Mouse (Mus musculus) heart, embryonic 16.5 days (tissue): Measurements from ENCODE around the gene Anks6. TPM values are rescaled to one million over a fixed set of nuclear protein-coding genes. Genes with fewer than 3 reads are reported as not detected.

Source experiments
- ATAC-seq: fragments of 200-750 bp; cut with Nextera tagmentation; replicated peaks from 2 replicates; pipeline ENCODE4 v1.8.0; 2017; ENCODE audit warnings: moderate number of reproducible peaks; ENCODE audit not compliant: insufficient read depth, low FRiP score; ENCODE audit errors: extremely low read depth
- H3K27ac ChIP-seq: fragments of 300-500 bp; sonication (generic); 2 replicates; pipeline ENCODE4 v1.5.1; 2014; ENCODE audit warnings: mild to moderate bottlenecking, low read length, control low read depth, moderate library complexity
- H3K27me3 ChIP-seq: fragments of 300-500 bp; sonication (generic); 2 replicates; pipeline ENCODE4 v1.6.1; 2014; ENCODE audit warnings: low read length, mixed read lengths; ENCODE audit not compliant: control insufficient read depth, insufficient read depth
- H3K36me3 ChIP-seq: fragments of 300-500 bp; sonication (generic); 2 replicates; pipeline ENCODE4 v1.6.1; 2014; ENCODE audit not compliant: control insufficient read depth, insufficient read depth
- H3K4me1 ChIP-seq: fragments of 300-500 bp; sonication (generic); 2 replicates; pipeline ENCODE4 v1.6.1; 2014; ENCODE audit warnings: low read length, mixed read lengths; ENCODE audit not compliant: control insufficient read depth, insufficient read depth
- H3K4me2 ChIP-seq: fragments of 300-500 bp; sonication (generic); 2 replicates; pipeline ENCODE4 v1.6.1; 2014; ENCODE audit warnings: low read depth, mild to moderate bottlenecking, control low read depth, low read length
- H3K4me3 ChIP-seq: fragments of 300-500 bp; sonication (generic); 2 replicates; pipeline ENCODE4 v1.5.1; 2014; ENCODE audit warnings: mild to moderate bottlenecking, control low read depth, low read length
- H3K9ac ChIP-seq: fragments of 300-500 bp; sonication (generic); 2 replicates; pipeline ENCODE4 v1.6.1; 2014; ENCODE audit warnings: low read length, control low read depth
- H3K9me3 ChIP-seq: fragments of 300-500 bp; sonication (generic); replicated peaks from 2 replicates; pipeline ENCODE4 v1.6.1; 2016; ENCODE audit warnings: low read length; ENCODE audit not compliant: control insufficient read depth
- WGBS: fragments of 180-500 bp; shearing (Covaris S2); extraction: QIAGEN DNeasy Blood & Tissue Kit; methylation state at CpG from one replicate; pipeline ENCODE4 v1.1.7; 2014; 5-methylcytosine and 5-hydroxymethylcytosine counted together
- polyA plus RNA-seq: library from polyadenylated mRNA; unstranded; fragments of >200 nt; fragmentation: Nextera tagmentation; extraction: Ambion mirVana; gene quantifications from 2 replicates; pipeline ENCODE4 v1.2.1, GENCODE M21; 2015

Anks6 gene
- polyA plus RNA-seq: 1.6 TPM in 2 replicates

GRCm38 (mm10) chr4:47056791-47057509 lies at the start of gene Anks6:
Gene Anks6 (minus strand): TSS chr4:47057427.
- Histone ChIP-seq H3K9me3 (no peaks in the 10 kb centered on the region), H3K4me2 (peak within 1 kb of the TSS; percentile 90), H3K4me3 (peak within 1 kb of the TSS; percentile 71), H3K4me1 (peaks cover 4% of the 10 kb centered on the region; the same call in 1 of the 2 replicates), H3K36me3 (no peaks in the 10 kb centered on the region), H3K27ac (peak within 1 kb of the TSS; percentile 54; the same call in 1 of the 2 replicates), H3K27me3 (no peaks in the 10 kb centered on the region), H3K9ac (peak within 1 kb of the TSS; percentile 83)
- WGBS: under 1% methylated on average over 85 of the region's 86 CpGs
- ATAC-seq: peak; percentile 90

- Histone ChIP-seq H3K4me1 (no peaks in the 10 kb centered on the region), H3K27me3 (no peaks in the 10 kb centered on the region), H3K36me3 (no peaks in the 10 kb centered on the region), H3K4me3 (no peak overlapping the region), H3K9me3 (no peaks in the 10 kb centered on the region), H3K4me2 (no peak overlapping the region), H3K9ac (no peak overlapping the region), H3K27ac (no peak overlapping the region)
- 90% methylated on average over 10 of the region's 10 CpGs for WGBS
- ATAC-seq: no peak
Observed at GRCm38 (mm10) chr4:47103561-47103960, 46.3 kb upstream of the Anks6 start.

GRCm38 (mm10) chr4:47093647-47094046 lies 36.4 kb upstream of the Anks6 start:
- no peak for ATAC-seq
- Histone ChIP-seq H3K9me3 (no peaks in the 10 kb centered on the region), H3K9ac (no peak overlapping the region), H3K4me1 (no peaks in the 10 kb centered on the region; the same call in 1 of the 2 replicates), H3K27ac (no peak overlapping the region), H3K4me2 (no peak overlapping the region), H3K4me3 (no peak overlapping the region), H3K27me3 (peaks cover 23% of the 10 kb centered on the region), H3K36me3 (no peaks in the 10 kb centered on the region)
- WGBS: 68% methylated on average over 6 of the region's 6 CpGs

- Histone ChIP-seq H3K4me2 (no peak overlapping the region), H3K27ac (no peak overlapping the region), H3K9ac (no peak overlapping the region), H3K27me3 (peaks cover 23% of the 10 kb centered on the region), H3K4me1 (no peaks in the 10 kb centered on the region; the same call in 1 of the 2 replicates), H3K36me3 (no peaks in the 10 kb centered on the region), H3K4me3 (no peak overlapping the region), H3K9me3 (no peaks in the 10 kb centered on the region)
- 63% methylated on average over 9 of the region's 9 CpGs for WGBS
- ATAC-seq: no peak
Observed at GRCm38 (mm10) chr4:47093161-47093560, 35.9 kb upstream of the Anks6 start.

- Histone ChIP-seq H3K4me3 (peak overlapping the region; percentile 60), H3K4me1 (no peaks in the 10 kb centered on the region; the same call in 1 of the 2 replicates), H3K27me3 (peaks cover 23% of the 10 kb centered on the region), H3K9ac (peak overlapping the region; percentile 65), H3K27ac (no peak overlapping the region), H3K36me3 (no peaks in the 10 kb centered on the region), H3K9me3 (no peaks in the 10 kb centered on the region), H3K4me2 (peak overlapping the region; percentile 93)
- ATAC-seq: no peak
- WGBS: 5% methylated on average over 21 of the region's 21 CpGs
Observed at GRCm38 (mm10) chr4:47092387-47093021, 35.3 kb upstream of the Anks6 start.

- no peak within 1 kb of the TSS for H3K27ac ChIP-seq
- H3K27me3 ChIP-seq: peaks cover 23% of the 10 kb centered on the region
- H3K9me3 ChIP-seq: no peaks in the 10 kb centered on the region
- H3K4me1 ChIP-seq: no peaks in the 10 kb centered on the region; the same call in 1 of the 2 replicates
- peak; percentile 65 for ATAC-seq
- peak within 1 kb of the TSS; percentile 60 for H3K4me3 ChIP-seq
- peak within 1 kb of the TSS; percentile 65 for H3K9ac ChIP-seq
- H3K36me3 ChIP-seq: no peaks in the 10 kb centered on the region
- 2% methylated on average over 67 of the region's 74 CpGs for WGBS
- H3K4me2 ChIP-seq: peak within 1 kb of the TSS; percentile 93
Observed at GRCm38 (mm10) chr4:47091493-47092386, 34.5 kb upstream of the Anks6 start, which contains the start of gene Galnt12. Gene Galnt12 (plus strand): TSS chr4:47091909.

- H3K4me3 ChIP-seq: no peak overlapping the region
- H3K9ac ChIP-seq: no peak overlapping the region
- H3K27me3 ChIP-seq: peaks cover 21% of the 10 kb centered on the region
- no peaks in the 10 kb centered on the region for H3K36me3 ChIP-seq
- ATAC-seq: no peak
- H3K9me3 ChIP-seq: no peaks in the 10 kb centered on the region
- H3K4me2 ChIP-seq: no peak overlapping the region
- no peaks in the 10 kb centered on the region; the same call in 1 of the 2 replicates for H3K4me1 ChIP-seq
- no peak overlapping the region for H3K27ac ChIP-seq
- WGBS: 80% methylated on average over 7 of the region's 7 CpGs
Observed at GRCm38 (mm10) chr4:47088671-47089070, 31.4 kb upstream of the Anks6 start.

GRCm38 (mm10) chr4:47083824-47084223 lies 26.6 kb upstream of the Anks6 start:
- no peak overlapping the region for H3K9ac ChIP-seq
- no peak overlapping the region for H3K27ac ChIP-seq
- 85% methylated on average over 7 of the region's 7 CpGs for WGBS
- no peaks in the 10 kb centered on the region for H3K36me3 ChIP-seq
- no peaks in the 10 kb centered on the region for H3K27me3 ChIP-seq
- H3K9me3 ChIP-seq: no peaks in the 10 kb centered on the region
- no peak for ATAC-seq
- no peak overlapping the region for H3K4me2 ChIP-seq
- no peaks in the 10 kb centered on the region for H3K4me1 ChIP-seq
- H3K4me3 ChIP-seq: no peak overlapping the region
